Mouse (Mus musculus): ENCODE results near the gene Bag1. TPM values are rescaled to one million over a fixed set of nuclear protein-coding genes. Genes with fewer than 3 reads are reported as not detected.
A peak's percentile ranks its signal among the peaks of the same experiment; 100 is the strongest.

Gene Bag1
- polyA plus RNA-seq (2015; fragmentation: Nextera tagmentation; extraction: Ambion mirVana), result 128 and 136 TPM in 2 replicates

- peak within 1 kb of the TSS; percentile 97 for H3K4me3 ChIP-seq (ENCODE audit: low read depth, low read length)
- H3K9ac ChIP-seq (replicated peaks), result peak within 1 kb of the TSS; percentile 99
- H3K4me1 ChIP-seq (ENCODE audit: insufficient read depth), result peaks cover 24% of the 10 kb centered on the region
- peak within 1 kb of the TSS; percentile 99 for H3K27ac ChIP-seq (ENCODE audit: low read depth)
- peaks cover 43% of the 10 kb centered on the region for H3K36me3 ChIP-seq (replicated peaks; ENCODE audit: insufficient read depth, low read length)
- H3K27me3 ChIP-seq (ENCODE audit: insufficient read depth, low read length), result no peaks in the 10 kb centered on the region
- no peaks in the 10 kb centered on the region for H3K9me3 ChIP-seq (ENCODE audit: low read length)
- 0% methylated on average over 36 of the region's 50 CpGs for WGBS (ENCODE audit: insufficient replicate concordance)
- peak within 1 kb of the TSS; percentile 89 for H3K4me2 ChIP-seq (ENCODE audit: low read depth, low read length)
- peak; percentile 95 for ATAC-seq
- peak; percentile 100 for DNase-seq
- TF ChIP-seq CTCF (IDR thresholded peaks at IDR 0.05; ENCODE audit: low read depth) (peak; percentile 35), EP300 (IDR thresholded peaks at IDR 0.05; ENCODE audit: low read depth) (0 out of 2 replicates have a peak, but pooled peaks have one; percentile 33)
These were observed at the start of gene Bag1, which contains the start of gene Chmp5 for GRCm38 (mm10) chr4:40948160-40948708. Gene Bag1 (minus strand): TSS chr4:40948294. Gene Chmp5 (plus strand): TSS chr4:40948407.

GRCm38 (mm10) chr4:40996302-40996701 is 48.2 kb upstream of the Bag1 start:
- Histone ChIP-seq H3K9me3 (ENCODE audit: low read length) (no peaks in the 10 kb centered on the region), H3K9ac (replicated peaks) (no peak overlapping the region), H3K27ac (ENCODE audit: low read depth) (no peak overlapping the region), H3K4me2 (ENCODE audit: low read depth, low read length) (no peak overlapping the region), H3K27me3 (ENCODE audit: insufficient read depth, low read length) (no peaks in the 10 kb centered on the region), H3K4me1 (ENCODE audit: insufficient read depth) (no peaks in the 10 kb centered on the region), H3K4me3 (ENCODE audit: low read depth, low read length) (no peak overlapping the region), H3K36me3 (replicated peaks; ENCODE audit: insufficient read depth, low read length) (peaks cover 93% of the 10 kb centered on the region)
- TF ChIP-seq EP300 (IDR thresholded peaks at IDR 0.05; ENCODE audit: low read depth) (peak; percentile 59), CTCF (IDR thresholded peaks at IDR 0.05; ENCODE audit: low read depth) (no peak)
- WGBS (ENCODE audit: insufficient replicate concordance), result 77% methylated on average over 6 of the region's 6 CpGs
- ATAC-seq, result no peak
- DNase-seq, result no peak

GRCm38 (mm10) chr4:40989633-40990032 is 41.5 kb upstream of the Bag1 start:
- no peak overlapping the region for H3K27ac ChIP-seq (ENCODE audit: low read depth)
- peaks cover 88% of the 10 kb centered on the region for H3K36me3 ChIP-seq (replicated peaks; ENCODE audit: insufficient read depth, low read length)
- H3K4me3 ChIP-seq (ENCODE audit: low read depth, low read length), result no peak overlapping the region
- H3K4me1 ChIP-seq (ENCODE audit: insufficient read depth), result no peaks in the 10 kb centered on the region
- no peak for TF ChIP-seq EP300 (IDR thresholded peaks at IDR 0.05; ENCODE audit: low read depth)
- no peak for TF ChIP-seq CTCF (IDR thresholded peaks at IDR 0.05; ENCODE audit: low read depth)
- DNase-seq, result no peak
- H3K9me3 ChIP-seq (ENCODE audit: low read length), result no peaks in the 10 kb centered on the region
- H3K9ac ChIP-seq (replicated peaks), result no peak overlapping the region
- H3K27me3 ChIP-seq (ENCODE audit: insufficient read depth, low read length), result no peaks in the 10 kb centered on the region
- 88% methylated on average over 6 of the region's 6 CpGs for WGBS (ENCODE audit: insufficient replicate concordance)
- no peak overlapping the region for H3K4me2 ChIP-seq (ENCODE audit: low read depth, low read length)
- no peak for ATAC-seq

DNA sequence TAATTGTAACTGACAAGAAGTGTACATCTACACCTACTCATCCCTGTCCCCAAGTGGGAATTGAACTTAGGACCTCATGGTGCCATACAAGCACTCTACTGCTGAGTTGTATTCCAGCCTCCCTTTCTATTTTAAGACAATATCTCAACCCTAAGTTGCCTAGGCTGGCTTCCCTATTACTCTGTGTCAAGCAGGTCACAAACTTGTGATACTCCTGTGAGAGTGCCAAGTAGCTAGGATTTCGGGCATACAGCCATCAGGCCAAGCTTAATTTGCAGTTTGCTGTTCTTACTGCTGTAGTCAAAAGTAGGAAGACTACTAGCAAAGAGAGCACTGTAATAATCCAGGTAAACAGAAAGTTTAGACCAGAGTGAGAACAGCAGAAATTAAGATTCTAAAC is 35.6 kb upstream of the Bag1 start:
- no peak overlapping the region for H3K4me2 ChIP-seq (ENCODE audit: low read depth, low read length)
- H3K4me1 ChIP-seq (ENCODE audit: insufficient read depth), result no peaks in the 10 kb centered on the region
- WGBS (ENCODE audit: insufficient replicate concordance), result 78% methylated on average over 1 of the region's 1 CpGs
- no peak overlapping the region for H3K9ac ChIP-seq (replicated peaks)
- H3K9me3 ChIP-seq (ENCODE audit: low read length), result no peaks in the 10 kb centered on the region
- H3K4me3 ChIP-seq (ENCODE audit: low read depth, low read length), result no peak overlapping the region
- TF ChIP-seq CTCF (IDR thresholded peaks at IDR 0.05; ENCODE audit: low read depth), result no peak
- no peak for TF ChIP-seq EP300 (IDR thresholded peaks at IDR 0.05; ENCODE audit: low read depth)
- H3K27ac ChIP-seq (ENCODE audit: low read depth), result no peak overlapping the region
- no peaks in the 10 kb centered on the region for H3K27me3 ChIP-seq (ENCODE audit: insufficient read depth, low read length)
- no peak for DNase-seq
- no peak for ATAC-seq
- H3K36me3 ChIP-seq (replicated peaks; ENCODE audit: insufficient read depth, low read length), result peaks cover 62% of the 10 kb centered on the region

- no peaks in the 10 kb centered on the region for H3K27me3 ChIP-seq (ENCODE audit: insufficient read depth, low read length)
- no peak overlapping the region for H3K9ac ChIP-seq (replicated peaks)
- peaks cover 61% of the 10 kb centered on the region for H3K36me3 ChIP-seq (replicated peaks; ENCODE audit: insufficient read depth, low read length)
- H3K27ac ChIP-seq (ENCODE audit: low read depth), result no peak overlapping the region
- H3K9me3 ChIP-seq (ENCODE audit: low read length), result no peaks in the 10 kb centered on the region
- no peak overlapping the region for H3K4me2 ChIP-seq (ENCODE audit: low read depth, low read length)
- TF ChIP-seq CTCF (IDR thresholded peaks at IDR 0.05; ENCODE audit: low read depth) (no peak), EP300 (IDR thresholded peaks at IDR 0.05; ENCODE audit: low read depth) (no peak)
- WGBS (ENCODE audit: insufficient replicate concordance), result 61% methylated on average over 3 of the region's 3 CpGs
- H3K4me3 ChIP-seq (ENCODE audit: low read depth, low read length), result no peak overlapping the region
- ATAC-seq (no peak), DNase-seq (no peak)
- H3K4me1 ChIP-seq (ENCODE audit: insufficient read depth), result no peaks in the 10 kb centered on the region
These were observed 34.4 kb upstream of the Bag1 start for GRCm38 (mm10) chr4:40982486-40982885.

- no peak for ATAC-seq
- Histone ChIP-seq H3K9me3 (ENCODE audit: low read length) (no peaks in the 10 kb centered on the region), H3K36me3 (replicated peaks; ENCODE audit: insufficient read depth, low read length) (peaks cover 48% of the 10 kb centered on the region), H3K4me3 (ENCODE audit: low read depth, low read length) (no peak overlapping the region), H3K27me3 (ENCODE audit: insufficient read depth, low read length) (no peaks in the 10 kb centered on the region), H3K4me2 (ENCODE audit: low read depth, low read length) (no peak overlapping the region), H3K9ac (replicated peaks) (no peak overlapping the region), H3K4me1 (ENCODE audit: insufficient read depth) (no peaks in the 10 kb centered on the region), H3K27ac (ENCODE audit: low read depth) (no peak overlapping the region)
- TF ChIP-seq EP300 (IDR thresholded peaks at IDR 0.05; ENCODE audit: low read depth), result no peak
- no peak for TF ChIP-seq CTCF (IDR thresholded peaks at IDR 0.05; ENCODE audit: low read depth)
- WGBS (ENCODE audit: insufficient replicate concordance), result 88% methylated on average over 1 of the region's 1 CpGs
- no peak for DNase-seq
These were observed 31.3 kb upstream of the Bag1 start for GRCm38 (mm10) chr4:40979430-40979829.

All from liver, postnatal 0 days (tissue).